Mouse (Mus musculus) layer of hippocampus, adult 9-11 months (tissue): Measurements from ENCODE around the gene Kif21b.

Experiments used
- DNase-seq: peaks from one replicate; pipeline ENCODE4 v3.0.0; 2022

Gene Kif21b

GRCm38 (mm10) chr1:136159830-136160229 lies 28.6 kb downstream of the Kif21b start:
- DNase-seq = no peak

GRCm38 (mm10) chr1:136160297-136160696 lies 29.1 kb downstream of the Kif21b start:
- no peak for DNase-seq

- no peak for DNase-seq
Measured at GRCm38 (mm10) chr1:136160930-136161329, 29.7 kb downstream of the Kif21b start.

GRCm38 (mm10) chr1:136161333-136161921 lies 30.2 kb downstream of the Kif21b start:
- no peak for DNase-seq

GRCm38 (mm10) chr1:136165436-136165835 lies 34.2 kb downstream of the Kif21b start:
- no peak for DNase-seq

GRCm38 (mm10) chr1:136167657-136168056 lies 36.5 kb downstream of the Kif21b start:
- no peak for DNase-seq

GRCm38 (mm10) chr1:136170109-136170508 lies 38.9 kb downstream of the Kif21b start:
- peak; percentile 79 for DNase-seq

- DNase-seq = no peak
Measured at GRCm38 (mm10) chr1:136172696-136173095, 41.5 kb downstream of the Kif21b start.

GRCm38 (mm10) chr1:136174101-136174606 lies 43.0 kb downstream of the Kif21b start:
- DNase-seq = no peak

- DNase-seq = peak; percentile 41
Measured at GRCm38 (mm10) chr1:136175183-136175582, 44.0 kb downstream of the Kif21b start.

GRCm38 (mm10) chr1:136177085-136177484 lies 45.9 kb downstream of the Kif21b start:
- no peak for DNase-seq

- no peak for DNase-seq
Measured at GRCm38 (mm10) chr1:136178741-136179140, 47.6 kb downstream of the Kif21b start.

- no peak for DNase-seq
Measured at GRCm38 (mm10) chr1:136179511-136180001, 48.4 kb downstream of the Kif21b start.

- DNase-seq = no peak
Measured at GRCm38 (mm10) chr1:136190033-136190432, 58.8 kb downstream of the Kif21b start.

- no peak for DNase-seq
Measured at GRCm38 (mm10) chr1:136212803-136213202, 81.6 kb downstream of the Kif21b start, which contains the start of gene Mroh3. Gene Mroh3, minus strand, starts transcription at chr1:136212828.

GRCm38 (mm10) chr1:136214304-136214703 lies 83.1 kb downstream of the Kif21b start:
- no peak for DNase-seq

GRCm38 (mm10) chr1:136220037-136220871 lies 89.1 kb downstream of the Kif21b start:
- no peak for DNase-seq

- DNase-seq = no peak
Measured at GRCm38 (mm10) chr1:136222386-136222785, 91.2 kb downstream of the Kif21b start.

- no peak for DNase-seq
Measured at GRCm38 (mm10) chr1:136223758-136224342, 92.7 kb downstream of the Kif21b start.

- no peak for DNase-seq
Measured at GRCm38 (mm10) chr1:136225846-136226245, 94.7 kb downstream of the Kif21b start.

GRCm38 (mm10) chr1:136226626-136227025 lies 95.4 kb downstream of the Kif21b start:
- DNase-seq = no peak
